Mouse (Mus musculus) forebrain, embryonic 10.5 days (tissue): ENCODE results near the gene Tap2. TPM values are rescaled to one million over a fixed set of nuclear protein-coding genes. Genes with fewer than 3 reads are reported as not detected.

Experiments used
- DNase-seq: peaks from one replicate; pipeline ENCODE4 v3.0.0-alpha.2; 2017; ENCODE audit warnings: low spot score; ENCODE audit errors: extremely low spot score
- H3K27ac ChIP-seq: fragments of 300-500 bp; sonication (generic); 2 replicates; pipeline ENCODE4 v1.5.1; 2016; ENCODE audit warnings: mild to moderate bottlenecking
- H3K27me3 ChIP-seq: fragments of 300-500 bp; sonication (generic); 2 replicates; pipeline ENCODE4 v1.6.1; 2016; ENCODE audit warnings: mild to moderate bottlenecking; ENCODE audit not compliant: poor library complexity, severe bottlenecking
- H3K36me3 ChIP-seq: fragments of 300-500 bp; sonication (generic); replicated peaks from 2 replicates; pipeline ENCODE4 v1.6.1; 2016; ENCODE audit warnings: mild to moderate bottlenecking, moderate library complexity
- H3K4me1 ChIP-seq: fragments of 300-500 bp; sonication (generic); 2 replicates; pipeline ENCODE4 v1.6.1; 2016
- H3K4me3 ChIP-seq: fragments of 300-500 bp; sonication (generic); 2 replicates; pipeline ENCODE4 v1.5.1; 2016; ENCODE audit warnings: mild to moderate bottlenecking, moderate library complexity
- H3K9me3 ChIP-seq: fragments of 300-500 bp; sonication (generic); 2 replicates; pipeline ENCODE4 v1.6.1; 2016; ENCODE audit warnings: mild to moderate bottlenecking, moderate library complexity
- WGBS: fragments of 180-500 bp; shearing (Covaris S2); methylation state at CpG from one replicate; pipeline ENCODE4 v1.1.7; 2016; 5-methylcytosine and 5-hydroxymethylcytosine counted together
- polyA plus RNA-seq: library from polyadenylated mRNA; unstranded; fragments of >200 nt; fragmentation: Nextera tagmentation; extraction: Ambion mirVana; gene quantifications from 2 replicates; pipeline ENCODE4 v1.2.1, GENCODE M21; 2016

Tap2 gene
- 0.18 and 0.60 TPM in 2 replicates for polyA plus RNA-seq

DNA sequence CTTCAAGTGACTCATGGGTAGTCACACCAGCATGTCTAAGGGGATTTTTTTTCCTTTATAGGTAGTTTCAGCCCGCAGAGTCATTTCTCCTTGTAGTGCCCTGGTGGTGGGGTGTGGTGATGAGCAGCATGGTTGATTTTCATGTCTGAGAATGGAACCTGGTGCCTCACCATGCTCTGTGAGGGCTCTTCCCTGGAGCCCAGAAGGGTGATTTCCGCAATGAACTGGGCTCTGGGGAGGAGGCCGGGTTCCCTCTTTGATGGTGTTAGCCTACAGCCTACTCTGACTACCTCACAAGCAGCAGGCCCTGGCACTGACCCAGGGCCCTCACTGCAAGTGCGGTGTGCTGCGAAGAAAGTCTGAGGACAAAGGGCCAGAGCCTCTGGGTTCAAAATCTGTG lies at the start of gene Tap2:
Gene Tap2, plus strand, starts transcription at position 84 of the 400 bp plus-strand sequence.
- Histone ChIP-seq H3K36me3 (no peaks in the 10 kb centered on the region), H3K27me3 (peaks cover 89% of the 10 kb centered on the region), H3K4me3 (peak within 1 kb of the TSS; percentile 70), H3K27ac (peak within 1 kb of the TSS; percentile 56; the same call in 1 of the 2 replicates), H3K4me1 (peaks cover 14% of the 10 kb centered on the region), H3K9me3 (no peaks in the 10 kb centered on the region)
- WGBS: 64% methylated on average over 5 of the region's 5 CpGs
- no peak for DNase-seq

DNA sequence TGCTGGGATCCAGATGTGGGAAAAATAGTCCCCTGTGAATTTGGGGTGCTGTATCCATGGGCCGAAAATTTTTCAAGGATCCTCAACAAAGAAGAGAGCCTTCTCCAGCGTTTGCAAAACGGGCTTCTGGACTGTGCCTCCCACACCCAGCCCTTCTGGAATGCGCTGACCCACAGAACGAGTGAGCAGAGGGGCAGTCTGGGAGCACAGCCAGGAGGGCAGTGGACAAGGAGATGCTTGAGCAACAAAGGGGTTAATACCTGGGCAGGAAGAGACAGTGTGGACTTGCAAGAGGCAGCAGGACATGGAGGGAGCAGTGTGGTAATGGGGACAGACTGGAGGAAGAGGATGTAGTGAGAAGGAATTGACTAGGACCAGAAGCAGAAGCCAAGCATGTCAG lies 47.8 kb upstream of the Tap2 start:
- 66% methylated on average over 5 of the region's 5 CpGs for WGBS
- Histone ChIP-seq H3K27ac (no peak overlapping the region), H3K36me3 (no peaks in the 10 kb centered on the region), H3K4me3 (no peak overlapping the region), H3K9me3 (no peaks in the 10 kb centered on the region), H3K27me3 (no peaks in the 10 kb centered on the region), H3K4me1 (no peaks in the 10 kb centered on the region)
- DNase-seq: no peak

DNA sequence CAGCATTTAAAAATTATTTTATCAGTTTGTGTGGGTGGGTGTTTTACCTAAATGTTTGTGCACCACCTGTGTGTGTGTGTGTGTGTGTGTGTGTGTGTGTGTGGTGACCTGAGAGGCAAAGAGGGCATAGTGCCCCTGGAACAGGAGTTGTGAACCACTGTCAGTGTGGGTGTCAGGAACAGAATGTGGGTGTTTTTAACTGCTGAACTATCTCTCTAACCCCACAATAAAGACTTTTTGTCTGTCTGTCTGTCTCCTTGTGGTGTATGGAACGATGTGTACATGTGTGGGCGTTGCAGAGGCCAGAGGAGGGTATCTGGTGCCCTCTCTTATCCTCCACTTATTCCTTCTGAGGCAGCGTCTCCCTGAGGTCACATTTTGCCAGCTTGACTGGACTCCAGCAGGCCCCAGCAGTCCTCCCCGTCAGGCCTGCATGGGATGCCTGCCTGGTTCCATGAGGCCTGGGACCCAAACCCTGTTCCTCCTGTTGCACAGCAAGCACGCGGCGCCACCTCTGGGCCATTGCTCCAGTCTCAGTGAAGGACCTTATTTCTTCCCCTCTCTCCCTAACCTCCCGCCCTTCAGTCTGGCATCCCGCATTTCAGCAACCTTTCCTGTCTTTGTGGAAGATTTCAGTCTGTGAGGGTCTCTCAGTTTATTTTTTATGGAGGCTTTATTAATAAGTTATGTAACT lies 39.0 kb upstream of the Tap2 start:
- H3K36me3 ChIP-seq: no peaks in the 10 kb centered on the region
- no peak for DNase-seq
- H3K4me3 ChIP-seq: no peak overlapping the region
- no peak overlapping the region for H3K27ac ChIP-seq
- no peaks in the 10 kb centered on the region for H3K4me1 ChIP-seq
- H3K9me3 ChIP-seq: peaks cover 9% of the 10 kb centered on the region; the same call in 1 of the 2 replicates
- no peaks in the 10 kb centered on the region for H3K27me3 ChIP-seq
- WGBS: 42% methylated on average over 9 of the region's 9 CpGs

DNA sequence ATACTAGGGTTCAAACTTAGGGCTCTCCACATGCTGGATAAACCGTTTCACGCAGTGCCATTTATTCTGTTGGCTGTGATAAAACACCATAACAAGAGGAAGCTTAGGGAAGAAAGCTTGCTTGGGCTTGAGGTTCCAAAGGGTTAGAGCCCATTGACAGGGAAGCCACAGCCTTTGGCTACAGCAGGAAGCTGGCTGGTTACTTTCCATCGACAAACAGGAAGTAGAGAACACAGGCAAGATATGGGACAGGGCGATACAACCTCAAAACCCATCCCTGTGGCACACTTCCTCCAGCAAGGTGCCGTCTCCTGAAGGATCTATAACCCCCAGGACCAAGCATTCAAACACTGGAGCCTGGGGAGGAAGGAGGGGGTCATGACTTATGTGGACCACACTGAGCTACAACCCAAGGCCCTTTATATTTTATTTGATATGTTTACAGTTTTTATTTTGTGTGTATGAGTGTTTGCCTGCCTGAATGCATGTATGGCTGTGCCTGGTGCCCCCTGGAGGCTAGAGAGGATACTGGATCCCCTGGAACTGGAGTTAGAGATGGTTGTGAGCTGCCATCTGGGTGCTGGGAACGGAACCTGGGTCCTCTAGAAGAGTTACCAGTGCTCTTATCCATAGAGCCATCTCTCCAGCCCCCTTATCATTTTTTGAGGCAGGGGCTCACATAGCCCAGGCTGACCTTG lies 38.1 kb upstream of the Tap2 start:
- Histone ChIP-seq H3K9me3 (peaks cover 9% of the 10 kb centered on the region; the same call in 1 of the 2 replicates), H3K4me1 (no peaks in the 10 kb centered on the region), H3K27me3 (no peaks in the 10 kb centered on the region), H3K27ac (no peak overlapping the region), H3K4me3 (no peak overlapping the region), H3K36me3 (no peaks in the 10 kb centered on the region)
- 87% methylated on average over 6 of the region's 6 CpGs for WGBS
- no peak for DNase-seq

DNA sequence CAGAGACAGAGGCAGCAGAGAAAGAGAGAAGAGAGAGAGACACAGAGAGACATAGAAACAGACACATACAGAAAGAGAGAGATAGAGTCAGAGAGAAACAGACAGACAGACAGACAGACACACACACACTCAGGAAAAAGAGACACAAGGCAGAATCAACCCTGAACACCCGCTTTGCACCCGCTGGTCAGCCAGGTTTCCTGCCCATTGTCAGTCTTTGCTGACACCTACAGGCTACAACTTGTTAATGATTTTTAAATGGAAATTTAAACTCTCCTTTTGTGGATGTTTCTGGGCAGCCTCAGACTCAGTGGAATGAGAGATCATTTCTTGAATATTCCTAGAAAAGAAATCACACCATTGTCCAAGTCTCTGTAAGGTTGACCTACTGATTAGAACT lies 34.0 kb upstream of the Tap2 start:
- Histone ChIP-seq H3K4me3 (no peak overlapping the region), H3K27ac (no peak overlapping the region), H3K9me3 (peaks cover 4% of the 10 kb centered on the region; the same call in 1 of the 2 replicates), H3K4me1 (no peaks in the 10 kb centered on the region), H3K36me3 (no peaks in the 10 kb centered on the region), H3K27me3 (no peaks in the 10 kb centered on the region)
- WGBS: 2% methylated on average over 2 of the region's 2 CpGs
- peak; percentile 31 for DNase-seq

DNA sequence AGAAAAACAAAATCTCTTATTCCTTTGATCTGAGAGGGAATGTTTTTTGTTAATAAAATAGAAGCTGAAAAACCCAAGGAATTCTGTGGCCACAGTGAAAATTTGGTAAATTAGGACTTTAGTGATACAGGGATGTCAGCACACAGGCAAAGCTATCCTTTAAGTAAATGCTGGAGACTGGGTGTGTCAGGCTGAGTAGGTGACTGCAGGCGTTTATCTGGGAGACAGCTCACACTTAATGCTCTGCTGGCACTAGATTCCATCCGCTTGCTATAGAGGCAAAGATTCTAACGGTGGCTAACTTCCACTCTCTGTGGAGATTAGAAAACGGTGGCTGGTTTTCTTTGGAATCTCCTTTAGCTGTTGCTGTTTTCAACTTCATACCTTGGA lies 32.8 kb upstream of the Tap2 start:
- DNase-seq: no peak
- peaks cover under 1% of the 10 kb centered on the region; the same call in 1 of the 2 replicates for H3K9me3 ChIP-seq
- H3K4me3 ChIP-seq: no peak overlapping the region
- no peak overlapping the region for H3K27ac ChIP-seq
- H3K27me3 ChIP-seq: no peaks in the 10 kb centered on the region
- H3K36me3 ChIP-seq: no peaks in the 10 kb centered on the region
- no peaks in the 10 kb centered on the region for H3K4me1 ChIP-seq
- WGBS: 35% methylated on average over 4 of the region's 4 CpGs

DNA sequence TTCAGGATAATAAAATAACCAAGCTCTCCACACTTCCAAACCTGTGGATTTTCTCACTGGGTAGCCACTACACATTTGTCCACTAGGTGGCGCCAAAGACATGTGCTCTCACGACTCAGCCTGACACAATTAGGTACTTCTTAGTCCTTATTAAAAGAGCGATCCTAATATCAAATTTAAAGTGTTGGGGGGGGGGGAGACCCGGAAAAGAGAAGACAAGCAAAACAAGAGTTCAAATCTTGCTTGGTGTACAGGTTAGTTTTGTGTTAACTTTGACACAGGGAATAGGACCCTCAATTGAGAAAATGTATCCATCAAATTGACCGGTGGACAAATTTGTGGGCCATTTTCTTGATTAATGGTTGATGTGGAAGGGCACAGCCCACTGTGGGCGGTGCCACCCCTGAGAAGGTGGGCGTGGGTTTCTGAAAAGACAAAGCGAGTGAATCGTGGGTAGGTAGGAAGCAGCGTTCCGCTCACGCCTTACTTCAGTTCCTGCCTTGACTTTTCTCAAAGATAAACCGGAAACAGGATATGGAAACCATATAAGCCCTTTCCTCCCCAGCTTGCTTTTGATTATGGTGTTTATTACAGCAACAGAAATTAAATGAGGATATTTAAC lies 32.3 kb upstream of the Tap2 start:
- peak; percentile 71 for DNase-seq
- no peaks in the 10 kb centered on the region for H3K4me1 ChIP-seq
- H3K4me3 ChIP-seq: no peak overlapping the region
- H3K27me3 ChIP-seq: no peaks in the 10 kb centered on the region
- 46% methylated on average over 13 of the region's 13 CpGs for WGBS
- no peak overlapping the region for H3K27ac ChIP-seq
- no peaks in the 10 kb centered on the region for H3K36me3 ChIP-seq
- no peaks in the 10 kb centered on the region; the same call in 1 of the 2 replicates for H3K9me3 ChIP-seq

DNA sequence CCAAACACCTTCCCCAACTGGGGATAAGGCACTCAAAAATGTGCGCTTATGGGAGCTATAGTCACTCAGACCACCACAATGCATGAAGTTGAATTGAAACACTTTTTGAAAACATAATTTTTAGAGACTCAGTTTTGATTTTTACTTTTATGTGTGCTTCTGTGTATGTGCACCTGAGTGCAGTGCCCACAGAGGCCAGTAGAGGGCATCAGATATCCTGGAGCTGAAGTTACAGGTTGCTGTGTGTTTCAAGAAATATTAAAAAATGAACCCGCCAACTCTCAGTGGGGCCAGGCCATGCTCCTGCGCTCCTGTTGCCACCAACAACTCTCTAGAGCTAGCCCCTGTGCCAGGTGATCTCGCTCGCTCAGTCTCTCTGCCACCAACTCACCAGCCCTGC lies 30.8 kb upstream of the Tap2 start:
- 94% methylated on average over 5 of the region's 5 CpGs for WGBS

DNA sequence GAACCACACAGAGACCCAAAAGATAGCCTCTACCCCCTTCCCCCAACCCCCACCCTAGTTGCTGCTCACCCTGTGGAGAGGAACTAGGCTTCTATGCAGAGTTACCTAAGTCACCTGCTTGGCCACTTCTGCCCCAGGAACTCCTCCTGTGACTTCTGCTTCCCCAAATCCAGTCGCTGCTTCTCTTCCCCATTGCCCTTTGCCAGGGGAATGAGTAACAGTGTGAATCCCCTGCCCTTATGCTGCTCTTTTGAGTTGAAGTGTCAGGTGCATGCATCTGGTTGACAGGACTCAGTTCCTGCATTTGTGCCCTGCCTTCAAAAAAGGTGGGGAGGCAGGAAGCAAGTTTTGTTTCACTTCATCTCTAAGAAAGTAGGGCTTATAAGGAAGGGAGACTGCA lies 29.3 kb upstream of the Tap2 start:
- no peak for DNase-seq
- Histone ChIP-seq H3K36me3 (no peaks in the 10 kb centered on the region), H3K9me3 (peaks cover 7% of the 10 kb centered on the region; the same call in 1 of the 2 replicates), H3K4me3 (no peak overlapping the region), H3K27ac (no peak overlapping the region), H3K27me3 (no peaks in the 10 kb centered on the region), H3K4me1 (no peaks in the 10 kb centered on the region)
- WGBS: 59% methylated on average over 1 of the region's 1 CpGs

More for the DNA sequence above, 30.8 kb upstream of the Tap2 start:
- Histone ChIP-seq H3K27ac (no peak overlapping the region), H3K36me3 (no peaks in the 10 kb centered on the region), H3K9me3 (peaks cover 6% of the 10 kb centered on the region; the same call in 1 of the 2 replicates), H3K4me3 (no peak overlapping the region), H3K4me1 (no peaks in the 10 kb centered on the region), H3K27me3 (no peaks in the 10 kb centered on the region)
- no peak for DNase-seq

DNA sequence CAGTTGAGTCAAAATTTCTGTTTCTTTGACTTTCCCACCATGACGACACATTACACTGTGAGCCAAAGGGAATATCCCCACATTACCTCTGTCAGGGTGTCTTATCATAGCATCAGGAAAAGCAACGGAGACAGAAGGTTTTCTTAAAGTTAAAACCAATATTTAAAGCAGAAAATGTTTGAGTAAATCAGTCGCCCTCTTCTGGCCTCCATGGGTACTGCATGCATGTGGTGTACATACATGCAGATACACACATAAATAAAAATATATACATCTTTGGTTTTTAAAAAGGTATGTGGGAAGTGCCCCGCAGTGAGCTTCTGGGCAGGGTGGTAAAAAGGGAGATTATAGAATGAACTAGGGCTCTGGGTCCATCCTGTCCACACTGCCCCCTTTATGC lies 26.1 kb upstream of the Tap2 start:
- peaks cover 7% of the 10 kb centered on the region; the same call in 1 of the 2 replicates for H3K9me3 ChIP-seq
- no peak overlapping the region for H3K4me3 ChIP-seq
- no peak for DNase-seq
- no peaks in the 10 kb centered on the region for H3K27me3 ChIP-seq
- no peaks in the 10 kb centered on the region for H3K36me3 ChIP-seq
- H3K4me1 ChIP-seq: no peaks in the 10 kb centered on the region
- WGBS: 66% methylated on average over 4 of the region's 4 CpGs
- no peak overlapping the region for H3K27ac ChIP-seq

DNA sequence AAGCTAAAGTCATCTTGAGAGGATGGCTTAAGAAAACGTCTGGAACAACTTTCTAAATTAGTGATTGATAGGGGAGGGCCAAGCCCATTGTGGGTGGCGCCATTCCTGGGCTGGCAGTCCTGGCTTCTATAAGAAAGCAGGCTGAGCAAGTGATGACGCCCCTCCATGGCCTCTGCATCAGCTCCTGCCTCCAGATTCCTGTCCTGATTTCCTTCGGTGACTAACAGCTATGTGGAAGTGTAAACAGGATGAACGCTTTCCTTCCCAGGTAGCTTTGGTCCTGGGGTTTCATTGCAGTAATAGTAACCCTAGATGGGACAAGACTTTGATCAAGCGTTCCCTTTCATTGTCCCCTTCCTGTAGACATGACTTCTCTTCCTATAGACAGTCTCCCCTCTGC lies 24.3 kb upstream of the Tap2 start:
- Histone ChIP-seq H3K9me3 (peaks cover 7% of the 10 kb centered on the region; the same call in 1 of the 2 replicates), H3K36me3 (no peaks in the 10 kb centered on the region), H3K27me3 (peaks cover 12% of the 10 kb centered on the region), H3K4me1 (no peaks in the 10 kb centered on the region), H3K4me3 (no peak overlapping the region), H3K27ac (no peak overlapping the region)
- no peak for DNase-seq
- 73% methylated on average over 6 of the region's 6 CpGs for WGBS

DNA sequence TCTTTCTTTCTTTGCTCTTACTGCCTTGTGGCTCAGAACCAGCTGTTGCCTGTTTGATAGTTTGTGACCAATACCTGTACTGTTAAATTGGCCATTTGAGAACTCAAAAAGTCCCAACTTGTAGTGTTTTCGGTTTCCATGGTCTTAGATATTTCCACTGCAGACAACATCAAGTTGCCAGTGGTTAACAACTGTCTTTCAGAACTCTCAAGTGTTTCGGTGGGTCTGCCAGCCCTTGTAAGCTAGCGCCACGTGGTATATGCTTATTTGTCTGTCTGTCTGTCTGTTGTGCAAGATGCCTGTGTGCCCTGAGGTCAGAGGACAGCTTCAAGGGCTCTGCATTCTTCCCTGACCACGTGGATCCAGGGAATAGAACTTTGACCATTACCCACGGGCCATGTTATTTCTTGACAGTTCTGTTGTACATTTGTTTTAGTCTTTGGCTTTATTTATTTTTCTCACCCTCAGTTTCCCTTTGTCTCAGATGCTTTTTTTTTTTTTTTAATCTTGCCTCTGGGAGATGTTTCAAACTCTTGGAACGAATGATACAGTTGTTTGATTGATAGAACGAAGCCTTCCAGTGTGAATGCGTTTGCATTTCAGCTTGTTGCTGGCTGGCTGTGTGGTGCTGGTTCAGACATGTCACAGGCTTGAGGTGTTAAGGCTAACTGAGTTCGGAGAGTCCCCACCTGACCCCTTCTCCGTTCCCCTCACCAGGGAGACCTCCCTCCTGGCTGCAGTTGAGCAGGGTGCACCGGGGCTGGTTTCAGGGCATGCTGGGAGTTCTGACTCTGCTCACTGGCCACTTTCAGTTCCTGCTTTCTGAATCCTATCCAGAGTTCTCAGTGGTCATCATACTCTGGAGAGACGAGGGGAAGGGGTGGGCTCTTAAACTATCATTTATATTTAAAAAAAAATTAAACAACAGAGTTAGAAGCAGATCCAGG lies 23.1 kb upstream of the Tap2 start:
- DNase-seq: no peak
- peaks cover 23% of the 10 kb centered on the region for H3K27me3 ChIP-seq
- H3K27ac ChIP-seq: no peak overlapping the region
- no peak overlapping the region for H3K4me3 ChIP-seq
- H3K4me1 ChIP-seq: no peaks in the 10 kb centered on the region
- H3K9me3 ChIP-seq: peaks cover 7% of the 10 kb centered on the region; the same call in 1 of the 2 replicates
- WGBS: 78% methylated on average over 13 of the region's 13 CpGs
- no peaks in the 10 kb centered on the region for H3K36me3 ChIP-seq
